Mouse (Mus musculus): Measurements from ENCODE around the gene Dnmt3l.

GRCm38 (mm10) chr10:78005791-78006438, 35.8 kb upstream of the Dnmt3l start:
- TF ChIP-seq CTCF (IDR thresholded peaks at IDR 0.05) (no peak), POLR2A (IDR thresholded peaks at IDR 0.05; ENCODE audit: insufficient read depth, low read depth, low read length) (no peak)
